8 mouse cellular contexts compared by ENCODE assay signal in genomic region chr14:48493896-48494295, GRCm38 (mm10). TPM values are rescaled to one million over a fixed set of nuclear protein-coding genes. Genes with fewer than 3 reads are reported as not detected.
DNase-seq lines count a peak whose midpoint lies in the region; ATAC-seq and TF ChIP-seq lines count a peak whose summit lies in the region.

No protein-coding gene starts in this region.

- H3K4me1 ChIP-seq in liver, adult 2 months (ENCODE audit: control insufficient read depth, insufficient read depth, low read length), result no peaks in the 10 kb centered on the region
- H3K4me1 ChIP-seq in liver, embryonic 11.5 days (replicated peaks; ENCODE audit: control insufficient read depth, insufficient read depth, low read length), result no peaks in the 10 kb centered on the region
- no peaks in the 10 kb centered on the region for H3K4me1 ChIP-seq in bone marrow macrophage, adult 2 months (ENCODE audit: control insufficient read depth, insufficient read depth, low read length)
- no peaks in the 10 kb centered on the region for H3K4me1 ChIP-seq in hindbrain, embryonic 11.5 days (replicated peaks; ENCODE audit: control insufficient read depth, insufficient read depth, low read length)
- H3K4me1 ChIP-seq in lung, postnatal 0 days (ENCODE audit: insufficient read depth, low read depth, low read length), result no peaks in the 10 kb centered on the region

- DNase-seq in adrenal gland, adult (ENCODE audit: inconsistent age in 2 of 2, low spot score in 1 of 2), result peak; percentile 15 to 67
- DNase-seq in adrenal gland, postnatal 4 days (ENCODE audit: low spot score in 2 of 2), result no peak
- no peak for DNase-seq in liver, adult 2 months (ENCODE audit: extremely low read depth, low read depth, low spot score)
- no peak for DNase-seq in liver, embryonic 11.5 days (ENCODE audit: low spot score)
- peak; percentile 81 for DNase-seq in hindbrain, embryonic 11.5 days (ENCODE audit: low spot score)
- DNase-seq in lung, postnatal 0 days (ENCODE audit: low spot score), result peak; percentile 61
- peak; percentile 17 for DNase-seq in testis, postnatal 14 days (ENCODE audit: low spot score)

- no peaks in the 10 kb centered on the region for H3K79me2 ChIP-seq in liver, adult 2 months (ENCODE audit: control insufficient read depth, insufficient read depth, low read length)

- H3K9me3 ChIP-seq in liver, embryonic 11.5 days (ENCODE audit: control insufficient read depth, low read length), result no peaks in the 10 kb centered on the region
- no peaks in the 10 kb centered on the region for H3K9me3 ChIP-seq in hindbrain, embryonic 11.5 days (ENCODE audit: control insufficient read depth, low read length)
- no peaks in the 10 kb centered on the region for H3K9me3 ChIP-seq in lung, postnatal 0 days (ENCODE audit: low read length)

- H3K27ac ChIP-seq in liver, adult 2 months (replicated peaks; ENCODE audit: insufficient read depth, low read depth, low read length), result no peak overlapping the region
- H3K27ac ChIP-seq in liver, embryonic 11.5 days (ENCODE audit: low read depth, low read length), result no peak overlapping the region
- H3K27ac ChIP-seq in bone marrow macrophage, adult 2 months (ENCODE audit: insufficient read depth, low read depth, low read length), result no peak overlapping the region
- no peak overlapping the region for H3K27ac ChIP-seq in hindbrain, embryonic 11.5 days (ENCODE audit: low read depth, low read length)
- no peak overlapping the region for H3K27ac ChIP-seq in lung, postnatal 0 days (ENCODE audit: low read length)

- no peak; the same call in 1 of the 2 replicates for ATAC-seq in liver, embryonic 11.5 days (replicated peaks; ENCODE audit: low FRiP score)
- no peak for ATAC-seq in hindbrain, embryonic 11.5 days (ENCODE audit: low FRiP score)
- ATAC-seq in lung, postnatal 0 days, result peak; percentile 19

- TF ChIP-seq EP300 in lung, postnatal 0 days (IDR thresholded peaks at IDR 0.05), result no peak

- H3K36me3 ChIP-seq in liver, adult 2 months (ENCODE audit: control insufficient read depth, insufficient read depth, low read length), result peaks cover 20% of the 10 kb centered on the region
- H3K36me3 ChIP-seq in liver, embryonic 11.5 days (ENCODE audit: control insufficient read depth, insufficient read depth, low read length), result no peaks in the 10 kb centered on the region
- no peaks in the 10 kb centered on the region for H3K36me3 ChIP-seq in hindbrain, embryonic 11.5 days (ENCODE audit: control insufficient read depth, insufficient read depth, low read length)
- H3K36me3 ChIP-seq in lung, postnatal 0 days (ENCODE audit: insufficient read depth, low read length), result peaks cover 10% of the 10 kb centered on the region; the same call in 1 of the 2 replicates

- H3K27me3 ChIP-seq in liver, adult 2 months (ENCODE audit: control insufficient read depth, insufficient read depth, low read length), result no peaks in the 10 kb centered on the region
- H3K27me3 ChIP-seq in liver, embryonic 11.5 days (replicated peaks; ENCODE audit: control insufficient read depth, insufficient read depth, low read length), result no peaks in the 10 kb centered on the region
- H3K27me3 ChIP-seq in hindbrain, embryonic 11.5 days (ENCODE audit: control insufficient read depth, insufficient read depth, low read length), result no peaks in the 10 kb centered on the region
- no peaks in the 10 kb centered on the region for H3K27me3 ChIP-seq in lung, postnatal 0 days (replicated peaks; ENCODE audit: insufficient read depth, low read length)

- no peak overlapping the region for H3K4me3 ChIP-seq in liver, adult 2 months (ENCODE audit: insufficient read depth, low read depth, low read length)
- H3K4me3 ChIP-seq in liver, embryonic 11.5 days (ENCODE audit: low read depth, low read length), result no peak overlapping the region
- no peak overlapping the region for H3K4me3 ChIP-seq in bone marrow macrophage, adult 2 months (ENCODE audit: insufficient read depth, low read length)
- H3K4me3 ChIP-seq in hindbrain, embryonic 11.5 days (ENCODE audit: low read depth, low read length), result no peak overlapping the region
- H3K4me3 ChIP-seq in lung, postnatal 0 days (ENCODE audit: low read depth, low read length), result no peak overlapping the region

- TF ChIP-seq POLR2A in liver, adult 2 months (IDR thresholded peaks at IDR 0.05; ENCODE audit: extremely low read depth, insufficient read depth, low read length), result no peak
- TF ChIP-seq POLR2A in bone marrow macrophage, adult 2 months (IDR thresholded peaks at IDR 0.05; ENCODE audit: borderline replicate concordance, low read depth, low read length), result no peak

- WGBS in liver, adult 2 months, result 38% methylated on average over 4 of the region's 4 CpGs
- 15% methylated on average over 4 of the region's 4 CpGs for WGBS in liver, embryonic 11.5 days
- WGBS in hindbrain, embryonic 11.5 days, result 17% methylated on average over 4 of the region's 4 CpGs
- 16% methylated on average over 4 of the region's 4 CpGs for WGBS in lung, postnatal 0 days

- TF ChIP-seq CTCF in liver, adult 2 months (IDR thresholded peaks at IDR 0.05; ENCODE audit: low read depth, low read length), result peak; percentile 84
- TF ChIP-seq CTCF in bone marrow macrophage, adult 2 months (IDR thresholded peaks at IDR 0.05; ENCODE audit: low read depth, low read length), result peak; percentile 79
- TF ChIP-seq CTCF in lung, postnatal 0 days (IDR thresholded peaks at IDR 0.05), result peak; percentile 91

- H3K4me2 ChIP-seq in liver, embryonic 11.5 days, result no peak overlapping the region
- no peak overlapping the region for H3K4me2 ChIP-seq in hindbrain, embryonic 11.5 days (replicated peaks; ENCODE audit: low read depth, low read length)
- H3K4me2 ChIP-seq in lung, postnatal 0 days (replicated peaks; ENCODE audit: low read depth, low read length), result no peak overlapping the region

- no peak overlapping the region for H3K9ac ChIP-seq in liver, adult 2 months (ENCODE audit: low read depth, low read length)
- H3K9ac ChIP-seq in liver, embryonic 11.5 days (ENCODE audit: low read depth, low read length), result no peak overlapping the region
- no peak overlapping the region for H3K9ac ChIP-seq in hindbrain, embryonic 11.5 days (ENCODE audit: low read depth, low read length)
- H3K9ac ChIP-seq in lung, postnatal 0 days (replicated peaks; ENCODE audit: low read depth), result no peak overlapping the region

RNA-seq across cellular contexts. Expression of gene Tmem260, which starts 48.0 kb away (rescaled TPM):
- total RNA-seq in adrenal gland, postnatal 4 days (2021), result 10 to 100 TPM; 28.7 to 31.0 TPM
- 16.2 and 18.7 TPM in 2 replicates for total RNA-seq in liver, adult 2 months (2014; rRNA removed)
- polyA plus RNA-seq in liver, adult 2 months (2012; rRNA removed), result 9.7 and 11.8 TPM in 2 replicates
- 13.8 and 15.5 TPM in 2 replicates for polyA plus RNA-seq in liver, embryonic 11.5 days (2014; fragmentation: Nextera tagmentation; extraction: Ambion mirVana)
- polyA plus RNA-seq in bone marrow macrophage, adult 2 months (2012; ENCODE audit: insufficient read depth, insufficient read length, missing spikeins), result 19.0 and 21.4 TPM in 2 replicates
- 23.3 and 24.6 TPM in 2 replicates for polyA plus RNA-seq in hindbrain, embryonic 11.5 days (2014; fragmentation: Nextera tagmentation; extraction: Ambion mirVana)
- 10.0 and 13.9 TPM in 2 replicates for polyA plus RNA-seq in lung, postnatal 0 days (2015; fragmentation: Nextera tagmentation; extraction: Ambion mirVana)

Comparison
In these comparisons a context has a peak if more than half of its experiments do, and no peak if none do; other contexts are left out.
1. DNase-seq: peak in adrenal gland, adult (2 of 2), hindbrain, embryonic 11.5 days (single experiment), lung, postnatal 0 days (single experiment) and testis, postnatal 14 days (single experiment); none in adrenal gland, postnatal 4 days (0 of 2), liver, adult 2 months (single experiment) and liver, embryonic 11.5 days (single experiment).
2. Peak in every context shown above with its lines, with median percentiles within 50 percentile points of each other: CTCF ChIP-seq.